Mouse (Mus musculus): ENCODE measurements around the gene Gale.
"Not testable (repeated sequence)": the region's sequence is repeated elsewhere in the genome, so short reads cannot be mapped to it uniquely, and the experiment has no call there.

Gale gene

GRCm38 (mm10) chr4:135963457-135964193 lies at the start of gene Gale:
Gene Gale (plus strand): TSS chr4:135963727.
- peak; percentile 89 to 92 for DNase-seq (ENCODE audit: low spot score in 2 of 2)

GRCm38 (mm10) chr4:135918635-135919279 lies 44.8 kb upstream of the Gale start:
- no peak for DNase-seq (ENCODE audit: low spot score in 2 of 2)

GRCm38 (mm10) chr4:135919280-135919639 lies 44.3 kb upstream of the Gale start:
- no peak for DNase-seq (ENCODE audit: low spot score in 2 of 2)

- peak; percentile 89 to 90 for DNase-seq (ENCODE audit: low spot score in 2 of 2)
These were observed 43.0 kb upstream of the Gale start, which contains the start of gene Fuca1 for GRCm38 (mm10) chr4:135920304-135921241. Gene Fuca1 (plus strand): TSS chr4:135920735.

GRCm38 (mm10) chr4:135921257-135922120 lies 42.0 kb upstream of the Gale start:
- no peak for DNase-seq (ENCODE audit: low spot score in 2 of 2)

GRCm38 (mm10) chr4:135922190-135922589 lies 41.3 kb upstream of the Gale start:
- DNase-seq (ENCODE audit: low spot score in 2 of 2) = no peak

- DNase-seq (ENCODE audit: low spot score in 2 of 2) = no peak
These were observed 39.1 kb upstream of the Gale start for GRCm38 (mm10) chr4:135924418-135924817.

- DNase-seq (ENCODE audit: low spot score in 2 of 2) = no peak
These were observed 38.2 kb upstream of the Gale start for GRCm38 (mm10) chr4:135925341-135925740.

GRCm38 (mm10) chr4:135926195-135926808 lies 37.2 kb upstream of the Gale start:
- DNase-seq (ENCODE audit: low spot score in 2 of 2) = no peak

GRCm38 (mm10) chr4:135926861-135927260 lies 36.7 kb upstream of the Gale start:
- no peak for DNase-seq (ENCODE audit: low spot score in 2 of 2)

GRCm38 (mm10) chr4:135928376-135928775 lies 35.2 kb upstream of the Gale start:
- DNase-seq (ENCODE audit: low spot score in 2 of 2) = no peak

GRCm38 (mm10) chr4:135929405-135929804 lies 34.1 kb upstream of the Gale start:
- no peak for DNase-seq (ENCODE audit: low spot score in 2 of 2)

GRCm38 (mm10) chr4:135929828-135930227 lies 33.7 kb upstream of the Gale start:
- DNase-seq (ENCODE audit: low spot score in 2 of 2) = no peak

- DNase-seq (ENCODE audit: low spot score in 2 of 2) = no peak
These were observed 33.3 kb upstream of the Gale start for GRCm38 (mm10) chr4:135930239-135930638.

GRCm38 (mm10) chr4:135931832-135932231 lies 31.7 kb upstream of the Gale start:
- no peak for DNase-seq (ENCODE audit: low spot score in 2 of 2)

- DNase-seq (ENCODE audit: low spot score in 2 of 2) = no peak
These were observed 28.6 kb upstream of the Gale start for GRCm38 (mm10) chr4:135934708-135935500.

GRCm38 (mm10) chr4:135935502-135935901 lies 28.0 kb upstream of the Gale start:
- no peak for DNase-seq (ENCODE audit: low spot score in 2 of 2)

- DNase-seq (ENCODE audit: low spot score in 2 of 2) = no peak
These were observed 24.7 kb upstream of the Gale start for GRCm38 (mm10) chr4:135938858-135939257.

GRCm38 (mm10) chr4:135941026-135941425 lies 22.5 kb upstream of the Gale start:
- DNase-seq (ENCODE audit: low spot score in 2 of 2) = not testable (repeated sequence)

GRCm38 (mm10) chr4:135942193-135942592 lies 21.3 kb upstream of the Gale start:
- no peak for DNase-seq (ENCODE audit: low spot score in 2 of 2)
